Mouse (Mus musculus) MEL (cell line): ENCODE measurements around the gene Zdhhc14. TPM values are rescaled to one million over a fixed set of nuclear protein-coding genes. Genes with fewer than 3 reads are reported as not detected.
A peak's percentile ranks its signal among the peaks of the same experiment; 100 is the strongest.

Experiments used
- DNase-seq: peaks from one replicate; pipeline ENCODE4 v3.0.0; 2011; ENCODE audit warnings: low read depth, low spot score
- H3K27ac ChIP-seq: 2 replicates; pipeline ENCODE4 v1.5.1; 2012; ENCODE audit warnings: low read depth, mild to moderate bottlenecking, control low read depth, low read length, moderate library complexity; ENCODE audit not compliant: control insufficient read depth
- H3K27me3 ChIP-seq, 2 experiments: fragments of 150-350 bp in 1 of 2; sonication (generic) in 1 of 2; 2 replicates each; pipeline ENCODE4 v1.6.1; 2012; ENCODE audit warnings: low read length in 2 of 2, mild to moderate bottlenecking in 2 of 2, improper control_type of control experiment in 1 of 2, moderate library complexity in 1 of 2; ENCODE audit not compliant: insufficient read depth in 2 of 2, control insufficient read depth in 1 of 2
- H3K36me3 ChIP-seq, 2 experiments: 2 replicates each; pipeline ENCODE4 v1.6.1; 2012 to 2014; ENCODE audit warnings: low read length in 2 of 2, improper control_type of control experiment in 1 of 2, inconsistent platforms in 1 of 2, mild to moderate bottlenecking in 1 of 2; ENCODE audit not compliant: insufficient read depth in 2 of 2, control insufficient read depth in 1 of 2
- H3K4me1 ChIP-seq, 2 experiments: fragments of 150-350 bp in 1 of 2; sonication (generic) in 1 of 2; 2 replicates each; pipeline ENCODE4 v1.6.1; 2012; ENCODE audit warnings: low read length in 2 of 2, improper control_type of control experiment in 1 of 2, mild to moderate bottlenecking in 1 of 2; ENCODE audit not compliant: insufficient read depth in 2 of 2, control insufficient read depth in 1 of 2
- H3K4me3 ChIP-seq, 2 experiments: fragments of 150-350 bp in 1 of 2; sonication (generic) in 1 of 2; 2 replicates each; pipeline ENCODE4 v1.5.1; 2012; ENCODE audit warnings: low read depth in 2 of 2, low read length in 2 of 2, mild to moderate bottlenecking in 2 of 2, moderate library complexity in 2 of 2, control low read depth in 1 of 2, improper control_type of control experiment in 1 of 2; ENCODE audit not compliant: control insufficient read depth in 1 of 2, insufficient read depth in 1 of 2
- H3K79me2 ChIP-seq: 2 replicates; pipeline ENCODE4 v1.6.1; 2012; ENCODE audit warnings: mild to moderate bottlenecking, low read length, moderate library complexity; ENCODE audit not compliant: control insufficient read depth, poor library complexity, insufficient read depth
- H3K9ac ChIP-seq: 2 replicates; pipeline ENCODE4 v1.6.1; 2012; ENCODE audit warnings: low read depth, mild to moderate bottlenecking, control low read depth, low read length, moderate library complexity; ENCODE audit not compliant: control insufficient read depth, poor library complexity, severe bottlenecking
- H3K9me3 ChIP-seq: fragments of 150-350 bp; sonication (generic); replicated peaks from 2 replicates; pipeline ENCODE4 v1.6.1; 2012; ENCODE audit warnings: mild to moderate bottlenecking, low read length, improper control_type of control experiment, moderate library complexity; ENCODE audit not compliant: insufficient read depth
- CHD1 ChIP-seq: IDR thresholded peaks from 2 replicates; pipeline ENCODE4 v1.6.1; 2012; ENCODE audit warnings: low read depth, mild to moderate bottlenecking, inconsistent platforms, low read length, improper control_type of control experiment
- ELF1 ChIP-seq: IDR thresholded peaks from 2 replicates; pipeline ENCODE4 v1.6.1; 2014; ENCODE audit warnings: low read depth, mild to moderate bottlenecking, inconsistent platforms, low read length, improper control_type of control experiment, moderate library complexity
- ETS1 ChIP-seq: IDR thresholded peaks from 2 replicates; pipeline ENCODE4 v1.6.1; 2012; ENCODE audit warnings: low read depth, mild to moderate bottlenecking, inconsistent platforms, low read length, improper control_type of control experiment, moderate library complexity
- HCFC1 ChIP-seq: IDR thresholded peaks from 2 replicates; pipeline ENCODE4 v1.6.1; 2012; ENCODE audit warnings: low read depth, mild to moderate bottlenecking, inconsistent platforms, low read length, improper control_type of control experiment, moderate library complexity
- JUND ChIP-seq: IDR thresholded peaks from 2 replicates; pipeline ENCODE4 v1.6.1; 2011; ENCODE audit warnings: low read depth, mild to moderate bottlenecking, improper control_type of control experiment, low read length
- MAX ChIP-seq: IDR thresholded peaks from 2 replicates; pipeline ENCODE4 v1.6.1; 2011; ENCODE audit warnings: low read length, improper control_type of control experiment
- MYB ChIP-seq: IDR thresholded peaks from 2 replicates; pipeline ENCODE4 v1.6.1; 2011; ENCODE audit warnings: mild to moderate bottlenecking, low read depth, low read length, improper control_type of control experiment
- NELFE ChIP-seq: IDR thresholded peaks from 2 replicates; pipeline ENCODE4 v1.6.1; 2011; ENCODE audit warnings: low read depth, low read length, improper control_type of control experiment
- POLR2AphosphoS2 ChIP-seq: IDR thresholded peaks from 2 replicates; pipeline ENCODE4 v1.6.1; 2011; ENCODE audit warnings: low read length, improper control_type of control experiment
- RCOR1 ChIP-seq: IDR thresholded peaks from 2 replicates; pipeline ENCODE4 v1.6.1; 2012; ENCODE audit warnings: low read depth, mild to moderate bottlenecking, inconsistent platforms, low read length, improper control_type of control experiment
- SIN3A ChIP-seq: IDR thresholded peaks from 2 replicates; pipeline ENCODE4 v1.6.1; 2012; ENCODE audit warnings: low read length, improper control_type of control experiment, inconsistent platforms
- TBP ChIP-seq: IDR thresholded peaks from 2 replicates; pipeline ENCODE4 v1.8.0; 2011; ENCODE audit warnings: low read depth, low read length, improper control_type of control experiment
- UBTF ChIP-seq: IDR thresholded peaks from 2 replicates; pipeline ENCODE4 v1.6.1; 2012; ENCODE audit warnings: low read depth, mild to moderate bottlenecking, inconsistent platforms, low read length, improper control_type of control experiment, moderate library complexity, borderline replicate concordance; ENCODE audit not compliant: insufficient read depth
- ZKSCAN1 ChIP-seq: IDR thresholded peaks from 2 replicates; pipeline ENCODE4 v1.6.1; 2012; ENCODE audit warnings: low read depth, mild to moderate bottlenecking, inconsistent platforms, low read length, improper control_type of control experiment, moderate library complexity
- polyA plus RNA-seq, 2 experiments: library from polyadenylated mRNA; stranded (reverse) in 1 of 2; unstranded in 1 of 2; fragments of >175 nt in 1 of 2; fragments of >200 nt in 1 of 2; gene quantifications; 2 replicates each; pipeline versions ENCODE4 v1.2.1 to v1.2.4; 2012; ENCODE audit warnings: low replicate concordance in 2 of 2, low read depth in 1 of 2; ENCODE audit not compliant: insufficient read length in 2 of 2, insufficient read depth in 1 of 2, missing spikeins in 1 of 2
- total RNA-seq: library from RNA; depleted of rRNA; stranded (reverse); fragments of 300-350 nt; gene quantifications from 2 replicates; pipeline ENCODE4 v1.2.3, GENCODE M21; 2012

The Zdhhc14 gene
- total and polyA plus RNA-seq, 3 experiments, result 3.4 to 4.9 TPM; not detected in 1

DNA sequence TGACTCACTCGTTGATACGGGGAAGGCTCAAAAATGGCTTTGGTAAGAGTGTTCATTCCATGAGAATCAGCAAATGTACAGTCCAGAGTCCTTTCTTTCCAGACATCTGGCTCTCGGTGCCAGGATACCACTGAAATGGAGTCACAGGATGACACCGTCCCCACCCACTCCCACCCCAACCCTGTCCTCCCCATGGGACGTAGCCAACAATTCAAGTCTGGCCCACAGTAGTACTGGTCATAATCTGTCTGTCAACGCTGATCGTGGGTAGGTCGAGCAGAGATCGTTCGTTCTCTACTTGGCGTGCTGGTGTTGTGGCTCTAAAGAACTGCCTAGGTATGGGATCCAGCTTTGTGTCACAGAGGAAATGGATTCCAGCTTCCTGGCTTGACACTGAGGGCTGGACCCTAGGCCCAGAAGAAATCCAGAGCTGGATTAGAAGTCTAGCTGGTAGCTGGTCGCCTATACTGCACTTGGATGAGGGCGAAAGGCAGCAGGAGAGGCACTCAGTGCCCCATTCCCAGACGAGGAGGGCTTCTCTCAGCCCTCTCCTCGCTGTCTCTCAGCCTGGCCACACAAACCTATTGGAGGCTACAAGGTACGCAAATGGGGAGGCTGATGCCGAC is 307.2 kb downstream of the Zdhhc14 start:
- no peaks in the 10 kb centered on the region for H3K27me3 ChIP-seq
- peak; percentile 58 for DNase-seq
- H3K27ac ChIP-seq, result peak overlapping the region; percentile 77
- H3K9me3 ChIP-seq, result no peaks in the 10 kb centered on the region
- peak overlapping the region; percentile 60 to 61 for H3K4me3 ChIP-seq
- peaks cover 17% of the 10 kb centered on the region for H3K79me2 ChIP-seq
- TF ChIP-seq SIN3A (0 out of 2 replicates have a peak, but pooled peaks have one; percentile 31), NELFE (no peak; the same call in 1 of the 2 replicates), ELF1 (no peak), CHD1 (no peak), ETS1 (no peak)
- H3K9ac ChIP-seq, result peak overlapping the region; percentile 67
- peaks cover 0 to 46% of the 10 kb centered on the region in 2 experiments; a peak in 2 of 4 replicates for H3K36me3 ChIP-seq
- peaks cover 12 to 57% of the 10 kb centered on the region in 2 experiments for H3K4me1 ChIP-seq

- Histone ChIP-seq H3K4me3 (peak overlapping the region; percentile 23 to 37; a peak in 3 of 4 replicates), H3K9me3 (no peaks in the 10 kb centered on the region), H3K27ac (peak overlapping the region; percentile 51), H3K9ac (peak overlapping the region; percentile 67), H3K4me1 (peaks cover 11 to 53% of the 10 kb centered on the region in 2 experiments), H3K36me3 (peaks cover 0 to 40% of the 10 kb centered on the region in 2 experiments; a peak in 2 of 4 replicates), H3K27me3 (no peaks in the 10 kb centered on the region), H3K79me2 (peaks cover 17% of the 10 kb centered on the region)
- no peak for TF ChIP-seq UBTF
- no peak for TF ChIP-seq NELFE
- TF ChIP-seq TBP, result 0 out of 2 replicates have a peak, but pooled peaks have one; percentile 48
- DNase-seq, result peak; percentile 57
Observed at GRCm38 (mm10) chr17:5800254-5800653, 307.9 kb downstream of the Zdhhc14 start.

DNA sequence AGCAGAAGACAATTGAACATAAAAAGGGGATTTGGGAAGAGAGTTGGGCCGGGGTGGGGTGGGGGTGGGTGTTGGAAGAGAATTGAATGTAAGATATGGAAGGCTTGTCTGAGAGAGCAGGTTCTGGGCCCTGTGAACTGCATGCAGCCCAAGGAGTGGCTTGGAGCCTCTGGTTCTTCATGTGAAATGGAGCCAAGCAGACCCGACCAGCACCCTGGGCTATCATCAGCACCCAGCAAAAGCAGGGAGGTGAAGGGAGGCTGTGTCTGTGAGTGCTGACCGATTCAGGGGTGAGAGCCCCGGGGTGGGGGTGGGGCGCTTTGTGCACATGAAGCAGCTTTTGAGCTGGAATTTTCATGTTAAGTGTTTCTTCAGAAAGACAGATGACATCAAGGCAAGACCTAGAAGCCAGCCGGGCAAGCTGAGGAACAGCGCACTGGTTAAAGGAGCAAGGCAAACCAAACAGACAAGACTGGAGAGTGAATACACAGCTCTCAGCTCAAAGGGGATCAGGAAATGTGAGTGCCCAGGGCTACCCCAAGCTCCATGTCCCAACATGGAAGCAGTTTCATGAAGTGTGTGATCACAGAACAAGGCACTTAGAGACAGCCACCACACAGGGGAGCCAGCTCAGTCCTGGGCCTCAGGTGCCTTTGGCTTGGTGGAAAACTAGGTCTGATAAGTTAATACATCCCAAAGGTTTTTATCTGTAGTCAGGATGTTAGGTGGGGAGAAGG is 308.6 kb downstream of the Zdhhc14 start:
- Histone ChIP-seq H3K4me1 (peaks cover 10 to 53% of the 10 kb centered on the region in 2 experiments), H3K79me2 (peaks cover 17% of the 10 kb centered on the region), H3K9ac (peak overlapping the region; percentile 67), H3K27ac (peak overlapping the region; percentile 51), H3K27me3 (no peaks in the 10 kb centered on the region), H3K4me3 (peak overlapping the region in 1 of 2 experiments; percentile 37; a peak in 3 of 4 replicates), H3K9me3 (no peaks in the 10 kb centered on the region), H3K36me3 (peaks cover 0 to 39% of the 10 kb centered on the region in 2 experiments; a peak in 2 of 4 replicates)
- TF ChIP-seq JUND (no peak), POLR2AphosphoS2 (no peak), RCOR1 (no peak), MAX (no peak), ZKSCAN1 (no peak), MYB (no peak), UBTF (no peak), HCFC1 (no peak), ETS1 (no peak)
- DNase-seq, result peak; percentile 28
